Mouse (Mus musculus): Measurements from ENCODE around the gene Palm2.

- TF ChIP-seq EP300 (IDR thresholded peaks at IDR 0.05; ENCODE audit: low read depth) (no peak), CTCF (IDR thresholded peaks at IDR 0.05; ENCODE audit: low read depth) (no peak)
Measured at GRCm38 (mm10) chr4:57625306-57625705, 191.3 kb downstream of the Palm2 start.

Data from liver, postnatal 0 days (tissue).